Mouse (Mus musculus) layer of hippocampus, adult 11-12 months (tissue): Measurements from ENCODE around the gene Tex30.

Experiments
- DNase-seq: peaks from one replicate; pipeline ENCODE4 v3.0.0; 2022; ENCODE audit warnings: low spot score

Gene Tex30

DNA sequence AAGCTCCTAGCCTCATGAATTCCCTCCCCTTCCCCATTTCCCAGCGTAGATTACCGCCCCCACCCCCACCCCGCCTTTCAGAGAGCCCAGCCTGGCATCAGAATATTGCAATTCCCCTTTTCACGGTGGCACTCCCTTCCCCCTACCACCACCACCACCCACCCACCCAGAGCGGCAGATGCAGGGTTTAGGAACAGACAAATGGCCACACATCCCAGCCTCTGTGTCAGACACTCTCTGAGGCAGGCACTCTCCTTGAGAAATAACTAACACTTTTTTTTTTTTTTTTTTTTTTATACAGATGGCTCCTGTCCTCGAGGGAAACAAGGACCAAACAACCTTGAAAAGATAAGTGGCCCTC, 59.7 kb downstream of the Tex30 start:
- no peak for DNase-seq

DNA sequence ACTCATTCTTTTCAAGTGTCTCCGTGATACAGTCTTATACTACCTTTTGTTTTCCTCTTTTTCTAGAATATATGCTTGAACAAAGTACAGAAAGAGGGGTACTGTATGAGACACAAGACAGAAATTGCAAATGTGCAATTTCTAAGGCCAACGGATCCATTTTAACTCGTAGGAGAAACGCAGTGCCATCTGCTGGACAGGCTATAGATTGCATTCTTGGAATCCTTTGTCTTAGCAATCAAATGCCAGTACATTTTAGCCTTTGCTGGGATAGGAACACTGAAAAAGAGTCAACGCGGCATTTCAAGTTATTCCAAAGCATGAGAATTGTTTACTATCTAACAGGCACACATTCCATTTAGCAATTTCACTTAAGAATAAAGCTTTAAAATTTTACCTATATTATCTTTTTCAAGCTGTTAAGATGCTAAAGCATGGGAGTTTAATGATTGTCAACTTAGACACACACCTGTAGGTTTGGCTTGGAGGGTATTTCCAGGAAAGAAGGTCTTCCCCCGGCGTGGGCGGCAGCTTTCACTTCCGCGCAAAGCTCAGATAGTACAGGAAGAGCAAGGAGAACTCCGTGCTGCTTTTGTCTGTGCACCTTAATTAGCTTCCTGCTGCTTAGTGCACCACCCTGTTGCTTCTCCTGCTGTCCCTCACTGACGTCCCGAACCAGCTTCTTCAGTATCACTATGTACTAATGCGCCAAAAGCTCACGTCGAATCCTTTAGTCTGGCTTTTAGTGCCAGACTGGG, 60.3 kb downstream of the Tex30 start:
- peak; percentile 65 for DNase-seq
